Mouse (Mus musculus) heart, postnatal 0 days (tissue): ENCODE results near the gene Nrp1. TPM values are rescaled to one million over a fixed set of nuclear protein-coding genes. Genes with fewer than 3 reads are reported as not detected.

Source experiments
- ATAC-seq: fragments of 200-750 bp; cut with Nextera tagmentation; 2 replicates; pipeline ENCODE4 v1.8.0; 2017; ENCODE audit warnings: low read depth, moderate number of reproducible peaks, moderate library complexity; ENCODE audit not compliant: insufficient read depth
- DNase-seq: peaks from one replicate; pipeline ENCODE4 v3.0.0-alpha.2; 2016; ENCODE audit warnings: low spot score
- H3K27ac ChIP-seq: fragments of 300-500 bp; sonication (generic); 2 replicates; pipeline ENCODE4 v1.5.1; 2014; ENCODE audit warnings: low read depth, mild to moderate bottlenecking
- H3K27me3 ChIP-seq: fragments of 300-500 bp; sonication (generic); 2 replicates; pipeline ENCODE4 v1.6.1; 2014; ENCODE audit warnings: low read length, mixed read lengths; ENCODE audit not compliant: control insufficient read depth, insufficient read depth
- H3K36me3 ChIP-seq: fragments of 300-500 bp; sonication (generic); replicated peaks from 2 replicates; pipeline ENCODE4 v1.6.1; 2014; ENCODE audit warnings: low read length, mixed read lengths; ENCODE audit not compliant: control insufficient read depth, insufficient read depth
- H3K4me1 ChIP-seq: fragments of 300-500 bp; sonication (generic); 2 replicates; pipeline ENCODE4 v1.6.1; 2014; ENCODE audit warnings: antibody characterized with exemption; ENCODE audit not compliant: control insufficient read depth, insufficient read depth
- H3K4me2 ChIP-seq: fragments of 300-500 bp; sonication (generic); 2 replicates; pipeline ENCODE4 v1.6.1; 2014; ENCODE audit warnings: low read depth, mild to moderate bottlenecking, low read length, moderate library complexity
- H3K4me3 ChIP-seq: fragments of 300-500 bp; sonication (generic); 2 replicates; pipeline ENCODE4 v1.5.1; 2014; ENCODE audit warnings: low read depth, low read length
- H3K9ac ChIP-seq: fragments of 300-500 bp; sonication (generic); replicated peaks from 2 replicates; pipeline ENCODE4 v1.6.1; 2014; ENCODE audit warnings: low read depth, low read length, mixed read lengths
- H3K9me3 ChIP-seq: fragments of 300-500 bp; sonication (generic); replicated peaks from 2 replicates; pipeline ENCODE4 v1.6.1; 2016; ENCODE audit warnings: low read length; ENCODE audit not compliant: control insufficient read depth
- CTCF ChIP-seq: IDR thresholded peaks from 2 replicates; pipeline ENCODE4 v1.5.1; 2016; ENCODE audit warnings: antibody characterized with exemption, control low read depth, low read depth
- EP300 ChIP-seq: IDR thresholded peaks from 2 replicates; pipeline ENCODE4 v1.6.1; 2016; ENCODE audit warnings: antibody characterized with exemption, low read depth
- WGBS: fragments of 180-500 bp; shearing (Covaris S2); extraction: QIAGEN DNeasy Blood & Tissue Kit; methylation state at CpG from one replicate; pipeline ENCODE4 v1.1.7; 2014; 5-methylcytosine and 5-hydroxymethylcytosine counted together
- polyA plus RNA-seq: library from polyadenylated mRNA; unstranded; fragments of >200 nt; fragmentation: Nextera tagmentation; extraction: Ambion mirVana; gene quantifications from 2 replicates; pipeline ENCODE4 v1.2.1, GENCODE M21; 2015
- total RNA-seq: library from RNA; depleted of rRNA; stranded (reverse); fragments of >200 nt; gene quantifications from 2 replicates; pipeline ENCODE4 v1.2.3, GENCODE M21; 2014; ENCODE audit warnings: low replicate concordance

Nrp1 gene
- total and polyA plus RNA-seq, 2 experiments from 2014 or later: 90.5 to 122 TPM

- peak overlapping the region; percentile 65 for H3K27ac ChIP-seq
- H3K9me3 ChIP-seq: no peaks in the 10 kb centered on the region
- no peak for DNase-seq
- H3K4me2 ChIP-seq: no peak overlapping the region
- no peak overlapping the region for H3K4me3 ChIP-seq
- no peak overlapping the region for H3K9ac ChIP-seq
- WGBS: 15% methylated on average over 2 of the region's 2 CpGs
- ATAC-seq: peak; percentile 68; the same call in 1 of the 2 replicates
- peaks cover 4% of the 10 kb centered on the region; the same call in 1 of the 2 replicates for H3K4me1 ChIP-seq
- H3K36me3 ChIP-seq: peaks cover 84% of the 10 kb centered on the region
- TF ChIP-seq CTCF: no peak
- no peak for TF ChIP-seq EP300
- H3K27me3 ChIP-seq: no peaks in the 10 kb centered on the region
Observed at GRCm38 (mm10) chr8:128470097-128470496, 111.7 kb downstream of the Nrp1 start.

GRCm38 (mm10) chr8:128471186-128471585 is 112.8 kb downstream of the Nrp1 start:
- H3K4me3 ChIP-seq: no peak overlapping the region
- H3K27me3 ChIP-seq: no peaks in the 10 kb centered on the region
- H3K36me3 ChIP-seq: peaks cover 86% of the 10 kb centered on the region
- H3K9me3 ChIP-seq: no peaks in the 10 kb centered on the region
- DNase-seq (no peak), ATAC-seq (no peak)
- H3K4me2 ChIP-seq: no peak overlapping the region
- WGBS: 69% methylated on average over 2 of the region's 2 CpGs
- peak overlapping the region; percentile 65; the same call in 1 of the 2 replicates for H3K27ac ChIP-seq
- no peak overlapping the region for H3K9ac ChIP-seq
- peaks cover 4% of the 10 kb centered on the region; the same call in 1 of the 2 replicates for H3K4me1 ChIP-seq
- TF ChIP-seq CTCF: no peak
- TF ChIP-seq EP300: no peak

GRCm38 (mm10) chr8:128472871-128473270 is 114.5 kb downstream of the Nrp1 start:
- no peak for TF ChIP-seq CTCF
- no peak for TF ChIP-seq EP300
- Histone ChIP-seq H3K4me2 (no peak overlapping the region), H3K27ac (no peak overlapping the region), H3K4me3 (no peak overlapping the region), H3K36me3 (peaks cover 90% of the 10 kb centered on the region), H3K9ac (no peak overlapping the region), H3K9me3 (no peaks in the 10 kb centered on the region), H3K27me3 (no peaks in the 10 kb centered on the region), H3K4me1 (peaks cover 4% of the 10 kb centered on the region; the same call in 1 of the 2 replicates)
- DNase-seq (no peak), ATAC-seq (no peak)
- 80% methylated on average over 2 of the region's 2 CpGs for WGBS

- ATAC-seq: no peak
- Histone ChIP-seq H3K9me3 (no peaks in the 10 kb centered on the region), H3K4me3 (no peak overlapping the region), H3K4me2 (no peak overlapping the region), H3K36me3 (peaks cover 87% of the 10 kb centered on the region), H3K27ac (no peak overlapping the region), H3K27me3 (no peaks in the 10 kb centered on the region), H3K4me1 (peaks cover 4% of the 10 kb centered on the region; the same call in 1 of the 2 replicates), H3K9ac (no peak overlapping the region)
- no peak for DNase-seq
- TF ChIP-seq CTCF: no peak
- TF ChIP-seq EP300: no peak
- WGBS: 77% methylated on average over 5 of the region's 5 CpGs
Observed at GRCm38 (mm10) chr8:128473456-128474239, 115.2 kb downstream of the Nrp1 start.

- H3K27ac ChIP-seq: no peak overlapping the region
- TF ChIP-seq EP300: no peak
- no peak for TF ChIP-seq CTCF
- ATAC-seq: no peak
Observed at GRCm38 (mm10) chr8:128474614-128475013, 116.2 kb downstream of the Nrp1 start.

GRCm38 (mm10) chr8:128476206-128476605 is 117.8 kb downstream of the Nrp1 start:
- H3K9me3 ChIP-seq: no peaks in the 10 kb centered on the region
- ATAC-seq (no peak), DNase-seq (no peak)
- peaks cover 77% of the 10 kb centered on the region for H3K36me3 ChIP-seq
- H3K4me3 ChIP-seq: no peak overlapping the region
- H3K4me1 ChIP-seq: no peaks in the 10 kb centered on the region
- no peak overlapping the region for H3K4me2 ChIP-seq
- WGBS: 69% methylated on average over 1 of the region's 1 CpGs
- no peak overlapping the region for H3K27ac ChIP-seq
- no peaks in the 10 kb centered on the region for H3K27me3 ChIP-seq
- no peak overlapping the region for H3K9ac ChIP-seq
- TF ChIP-seq CTCF: no peak
- TF ChIP-seq EP300: no peak

More at GRCm38 (mm10) chr8:128474614-128475013, 116.2 kb downstream of the Nrp1 start:
- WGBS: 32% methylated on average over 2 of the region's 2 CpGs
- Histone ChIP-seq H3K27me3 (no peaks in the 10 kb centered on the region), H3K4me1 (peaks cover 4% of the 10 kb centered on the region; the same call in 1 of the 2 replicates), H3K4me3 (no peak overlapping the region), H3K9me3 (no peaks in the 10 kb centered on the region), H3K36me3 (peaks cover 79% of the 10 kb centered on the region), H3K4me2 (no peak overlapping the region), H3K9ac (no peak overlapping the region)
- no peak for DNase-seq
